Mouse (Mus musculus) erythroblast, embryonic 14.5 days (primary cell): ENCODE results near the gene Ccs. TPM values are rescaled to one million over a fixed set of nuclear protein-coding genes. Genes with fewer than 3 reads are reported as not detected.

Source experiments
- H3K27me3 ChIP-seq: 2 replicates; pipeline ENCODE4 v1.6.1; 2012; ENCODE audit warnings: inconsistent platforms; ENCODE audit not compliant: control insufficient read depth
- H3K36me3 ChIP-seq: 2 replicates; pipeline ENCODE4 v1.6.1; 2012; ENCODE audit warnings: mild to moderate bottlenecking, inconsistent platforms; ENCODE audit not compliant: control insufficient read depth
- H3K4me1 ChIP-seq: 2 replicates; pipeline ENCODE4 v1.6.1; 2012; ENCODE audit warnings: inconsistent platforms; ENCODE audit not compliant: control insufficient read depth
- H3K4me3 ChIP-seq: replicated peaks from 2 replicates; pipeline ENCODE3; 2012; ENCODE audit warnings: moderate library complexity, mild to moderate bottlenecking, inconsistent platforms
- H3K9me3 ChIP-seq: 2 replicates; pipeline ENCODE4 v1.6.1; 2012; ENCODE audit warnings: low read length, inconsistent platforms, mixed read lengths; ENCODE audit not compliant: control insufficient read depth
- GATA1 ChIP-seq: IDR thresholded peaks from 2 replicates; pipeline ENCODE4 v1.6.1; 2012; ENCODE audit warnings: low read length, inconsistent platforms, mixed read lengths
- TAL1 ChIP-seq: IDR thresholded peaks from 3 replicates; pipeline ENCODE4 v1.6.1; 2012; ENCODE audit warnings: low read length, inconsistent platforms, mixed read lengths
- polyA plus RNA-seq: library from polyadenylated mRNA; stranded (reverse); fragments of >175 nt; gene quantifications from 2 replicates; pipeline ENCODE4 v1.2.3, GENCODE M21; 2012

Gene Ccs
- polyA plus RNA-seq, 1 experiment, result 19.1 TPM

DNA sequence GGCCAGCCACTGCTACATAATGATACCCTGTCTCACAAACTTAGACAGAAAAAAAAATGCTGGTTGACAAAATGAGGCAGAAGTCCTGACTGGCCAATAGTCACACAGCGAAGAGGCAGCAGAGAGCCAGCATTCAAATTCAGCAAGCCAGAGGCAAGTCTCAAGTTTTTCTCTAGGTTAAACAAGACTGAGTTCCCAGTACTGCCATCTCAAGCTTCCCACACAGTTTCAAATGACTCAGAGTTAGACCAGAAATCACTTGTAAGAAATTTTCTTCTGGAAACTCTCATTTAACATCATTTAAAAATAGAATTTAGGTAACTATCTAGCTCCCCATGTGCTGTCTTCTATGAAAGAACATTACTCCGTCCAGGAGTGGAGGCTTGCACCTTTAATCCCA is 41.3 kb downstream of the Ccs start:
- Histone ChIP-seq H3K4me1 (peaks cover 62% of the 10 kb centered on the region), H3K36me3 (peaks cover 76% of the 10 kb centered on the region), H3K4me3 (no peak overlapping the region), H3K9me3 (no peaks in the 10 kb centered on the region), H3K27me3 (no peaks in the 10 kb centered on the region)
- TF ChIP-seq GATA1, result no peak
- TF ChIP-seq TAL1, result no peak

DNA sequence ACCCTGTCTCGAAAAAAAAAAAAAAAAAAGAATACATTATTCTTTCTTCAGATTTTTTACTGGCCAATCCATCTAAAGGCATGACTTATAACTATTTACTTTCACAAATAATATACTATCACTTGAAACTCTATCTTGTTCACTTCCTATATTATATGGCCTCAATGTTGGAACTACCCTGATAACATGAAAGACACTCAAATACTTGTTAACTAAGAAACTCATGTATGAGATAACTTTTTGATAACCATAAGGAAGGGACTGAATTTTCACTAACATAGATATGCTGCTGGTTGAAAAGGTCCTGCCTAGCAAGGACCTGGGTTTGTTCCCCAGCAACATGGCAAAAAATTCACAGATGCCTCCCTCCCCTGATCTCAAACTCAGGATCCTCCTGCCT is 43.2 kb downstream of the Ccs start:
- Histone ChIP-seq H3K9me3 (no peaks in the 10 kb centered on the region), H3K36me3 (peaks cover 74% of the 10 kb centered on the region), H3K4me1 (peaks cover 66% of the 10 kb centered on the region)

DNA sequence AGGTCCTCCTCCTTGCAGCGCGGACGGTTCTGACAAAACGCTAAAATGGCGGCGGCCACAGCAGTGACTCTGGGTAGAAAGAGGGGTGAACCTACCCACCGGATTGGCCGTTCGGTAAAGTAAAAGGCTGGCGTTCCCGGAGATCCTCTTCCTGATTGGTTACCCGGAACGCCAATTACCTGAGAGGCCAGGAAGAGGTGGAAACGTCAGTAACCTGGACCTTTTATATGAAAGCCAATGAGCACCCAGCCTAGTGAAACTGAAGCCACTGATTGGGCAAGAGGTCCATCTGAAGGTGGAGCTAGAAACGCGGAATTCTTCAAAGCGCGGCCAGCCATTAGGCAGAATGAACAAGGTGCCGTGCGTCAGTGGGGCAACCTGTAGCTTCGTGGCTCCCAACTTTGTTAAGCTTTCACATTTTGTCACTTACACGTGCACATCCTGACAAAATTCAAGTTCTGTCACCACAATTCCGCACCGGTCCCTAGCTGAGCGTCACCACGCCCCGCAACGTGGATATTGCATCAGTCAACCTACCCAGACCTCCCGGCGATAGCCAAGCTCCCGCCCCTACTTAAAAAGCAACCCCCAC is 45.2 kb downstream of the Ccs start, which contains the start of gene Rbm4:
Gene Rbm4 (minus strand): TSS at position 71 of the 592 bp plus-strand sequence.
- Histone ChIP-seq H3K27me3 (no peaks in the 10 kb centered on the region), H3K36me3 (peaks cover 73% of the 10 kb centered on the region), H3K4me3 (peak within 1 kb of the TSS; percentile 78), H3K9me3 (no peaks in the 10 kb centered on the region), H3K4me1 (peaks cover 72% of the 10 kb centered on the region)
- no peak for TF ChIP-seq GATA1
- no peak for TF ChIP-seq TAL1

More for the DNA sequence above, 43.2 kb downstream of the Ccs start:
- Histone ChIP-seq H3K4me3 (no peak overlapping the region), H3K27me3 (no peaks in the 10 kb centered on the region)
- TF ChIP-seq GATA1 (no peak), TAL1 (no peak)

GRCm38 (mm10) chr19:4793281-4793830 is 45.8 kb downstream of the Ccs start:
- TF ChIP-seq TAL1, result no peak
- no peak for TF ChIP-seq GATA1
- peaks cover 73% of the 10 kb centered on the region for H3K36me3 ChIP-seq

GRCm38 (mm10) chr19:4786313-4786712 is 52.8 kb downstream of the Ccs start:
- Histone ChIP-seq H3K27me3 (no peaks in the 10 kb centered on the region), H3K36me3 (peaks cover 99% of the 10 kb centered on the region), H3K9me3 (no peaks in the 10 kb centered on the region), H3K4me1 (peaks cover 25% of the 10 kb centered on the region), H3K4me3 (no peak overlapping the region)
- TF ChIP-seq TAL1 (no peak), GATA1 (no peak)

More at GRCm38 (mm10) chr19:4793281-4793830, 45.8 kb downstream of the Ccs start:
- Histone ChIP-seq H3K9me3 (no peaks in the 10 kb centered on the region), H3K4me3 (peak overlapping the region; percentile 78), H3K4me1 (peaks cover 68% of the 10 kb centered on the region), H3K27me3 (no peaks in the 10 kb centered on the region)

DNA sequence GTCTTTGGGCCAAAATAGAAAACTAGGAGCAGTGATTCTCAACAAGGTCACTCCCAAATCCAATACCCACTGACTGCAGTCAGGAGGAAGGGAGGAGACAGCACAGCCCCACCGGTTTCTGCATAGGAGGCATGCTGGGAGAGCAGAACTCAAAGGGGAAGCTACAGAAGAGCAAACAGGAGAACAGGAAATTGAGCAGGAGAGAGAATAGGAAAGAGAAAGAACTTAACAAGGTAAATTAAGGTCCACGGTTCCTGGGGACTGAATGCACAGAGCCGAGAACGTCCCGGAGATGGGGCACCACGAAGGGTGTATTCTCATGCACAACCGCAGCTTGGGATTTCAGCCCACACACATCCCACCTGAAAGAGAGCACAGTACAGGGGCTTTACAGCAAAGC is 53.9 kb downstream of the Ccs start:
- Histone ChIP-seq H3K36me3 (peaks cover 99% of the 10 kb centered on the region), H3K9me3 (no peaks in the 10 kb centered on the region), H3K27me3 (no peaks in the 10 kb centered on the region), H3K4me3 (no peak overlapping the region), H3K4me1 (peaks cover 15% of the 10 kb centered on the region)
- no peak for TF ChIP-seq TAL1
- TF ChIP-seq GATA1, result no peak

- Histone ChIP-seq H3K36me3 (peaks cover 100% of the 10 kb centered on the region), H3K4me3 (no peak overlapping the region), H3K27me3 (no peaks in the 10 kb centered on the region), H3K9me3 (no peaks in the 10 kb centered on the region), H3K4me1 (peaks cover 10% of the 10 kb centered on the region)
- TF ChIP-seq GATA1, result no peak
Measured at GRCm38 (mm10) chr19:4782891-4783290, 56.2 kb downstream of the Ccs start.

Other genes with a start within 250 kb of the Ccs start
- 0.18 and 0.26 TPM in 2 replicates for gene Lrfn4, start 223.7 kb downstream of the Ccs start, polyA plus RNA-seq
- 2.8 and 4.5 TPM in 2 replicates for gene Rce1, start 213.7 kb downstream of the Ccs start, polyA plus RNA-seq
- 0.18 TPM in 1 of 2 replicates, not detected in the other for gene Gm960, start 140.7 kb downstream of the Ccs start, polyA plus RNA-seq
- gene Sptbn2, start 128.2 kb downstream of the Ccs start, polyA plus RNA-seq, result not detected in 2 replicates
- gene Rbm4b, start 82.8 kb downstream of the Ccs start, polyA plus RNA-seq, result 0.32 and 0.47 TPM in 2 replicates
- 1.1 and 1.6 TPM in 2 replicates for gene Rbm4, start 45.4 kb downstream of the Ccs start, polyA plus RNA-seq
- gene Gm21992, start 27.7 kb downstream of the Ccs start, polyA plus RNA-seq, result 0.19 and 0.62 TPM in 2 replicates
- gene Rbm14, start 27.7 kb downstream of the Ccs start, polyA plus RNA-seq, result 3.8 and 5.1 TPM in 2 replicates
- gene Ccdc87, start within 50 bp of the Ccs start, polyA plus RNA-seq, result 0.01 TPM in 1 of 2 replicates, not detected in the other
- gene Ctsf, start 15.8 kb upstream of the Ccs start, polyA plus RNA-seq, result 12.0 and 15.6 TPM in 2 replicates
- 0.07 and 0.20 TPM in 2 replicates for gene Actn3, start 38.6 kb upstream of the Ccs start, polyA plus RNA-seq
- gene Zdhhc24, start 39.3 kb upstream of the Ccs start, polyA plus RNA-seq, result 1.1 and 1.2 TPM in 2 replicates
- 0.33 and 0.50 TPM in 2 replicates for gene Bbs1, start 67.3 kb upstream of the Ccs start, polyA plus RNA-seq
- gene Dpp3, start 89.0 kb upstream of the Ccs start, polyA plus RNA-seq, result 4.8 and 6.0 TPM in 2 replicates
- gene Peli3, start 103.8 kb upstream of the Ccs start, polyA plus RNA-seq, result not detected in 2 replicates
- gene Mrpl11, start 122.8 kb upstream of the Ccs start, polyA plus RNA-seq, result 5.3 and 5.9 TPM in 2 replicates
- gene Npas4, start 151.0 kb upstream of the Ccs start, polyA plus RNA-seq, result not detected in 2 replicates
- 0.02 and 0.03 TPM in 2 replicates for gene Slc29a2, start 184.5 kb upstream of the Ccs start, polyA plus RNA-seq
- 0.09 and 0.15 TPM in 2 replicates for gene B4gat1, start 199.5 kb upstream of the Ccs start, polyA plus RNA-seq
- 0.03 and 0.04 TPM in 2 replicates for gene AC124502.3, start 199.6 kb upstream of the Ccs start, polyA plus RNA-seq
- 4.1 and 7.0 TPM in 2 replicates for gene Brms1, start 202.0 kb upstream of the Ccs start, polyA plus RNA-seq
- 0.03 and 0.13 TPM in 2 replicates for gene Rin1, start 211.1 kb upstream of the Ccs start, polyA plus RNA-seq
- 0.06 and 0.11 TPM in 2 replicates for gene Cd248, start 228.7 kb upstream of the Ccs start, polyA plus RNA-seq
- 0.02 TPM in 1 of 2 replicates, not detected in the other for gene Tmem151a, start 246.2 kb upstream of the Ccs start, polyA plus RNA-seq
- 0.79 and 0.94 TPM in 2 replicates for gene Yif1a, start 249.2 kb upstream of the Ccs start, polyA plus RNA-seq